Mouse (Mus musculus) liver, embryonic 11.5 days (tissue): ENCODE results near the gene Rnf5. TPM values are rescaled to one million over a fixed set of nuclear protein-coding genes. Genes with fewer than 3 reads are reported as not detected.

Source experiments
- polyA plus RNA-seq: library from polyadenylated mRNA; unstranded; fragments of >200 nt; fragmentation: Nextera tagmentation; extraction: Ambion mirVana; gene quantifications from 2 replicates; pipeline ENCODE4 v1.2.1, GENCODE M21; 2014

Gene Rnf5
- polyA plus RNA-seq, 1 experiment from 2014 or later, result 109 TPM

Other genes starting within 250 kb of the Rnf5 start
- not detected in 2 replicates for gene Btnl2, start 248.9 kb downstream of the Rnf5 start, polyA plus RNA-seq
- gene Btnl1, start 226.6 kb downstream of the Rnf5 start, polyA plus RNA-seq, result not detected in 2 replicates
- gene BC051142, start 204.9 kb downstream of the Rnf5 start, polyA plus RNA-seq, result 0.41 TPM in 1 of 2 replicates, not detected in the other
- gene Btnl4, start 126.4 kb downstream of the Rnf5 start, polyA plus RNA-seq, result not detected in 2 replicates
- not detected in 2 replicates for gene Btnl6, start 86.3 kb downstream of the Rnf5 start, polyA plus RNA-seq
- gene Notch4, start 39.4 kb downstream of the Rnf5 start, polyA plus RNA-seq, result 2.2 and 4.1 TPM in 2 replicates
- 18.5 and 19.8 TPM in 2 replicates for gene Gpsm3, start 13.9 kb downstream of the Rnf5 start, polyA plus RNA-seq
- gene Pbx2, start 12.4 kb downstream of the Rnf5 start, polyA plus RNA-seq, result 10.4 and 11.4 TPM in 2 replicates
- gene Ager, start 5.8 kb downstream of the Rnf5 start, polyA plus RNA-seq, result 1.3 and 1.7 TPM in 2 replicates
- 57.2 and 64.8 TPM in 2 replicates for gene Agpat1, start 572 bp upstream of the Rnf5 start, polyA plus RNA-seq
- 1.2 and 1.6 TPM in 2 replicates for gene Egfl8, start 12.3 kb upstream of the Rnf5 start, polyA plus RNA-seq
- 23.1 and 25.8 TPM in 2 replicates for gene Ppt2, start 24.8 kb upstream of the Rnf5 start, polyA plus RNA-seq
- not detected in 2 replicates for gene Prrt1, start 25.8 kb upstream of the Rnf5 start, polyA plus RNA-seq
- 9.5 and 9.7 TPM in 2 replicates for gene Fkbpl, start 41.1 kb upstream of the Rnf5 start, polyA plus RNA-seq
- gene Atf6b, start 43.5 kb upstream of the Rnf5 start, polyA plus RNA-seq, result 39.9 and 48.5 TPM in 2 replicates
- gene Tnxb, start 66.8 kb upstream of the Rnf5 start, polyA plus RNA-seq, result 0.10 TPM in 1 of 2 replicates, not detected in the other
- 0.13 and 0.23 TPM in 2 replicates for gene C4b, start 140.2 kb upstream of the Rnf5 start, polyA plus RNA-seq
- gene Cyp21a1, start 200.9 kb upstream of the Rnf5 start, polyA plus RNA-seq, result not detected in 2 replicates
- gene Stk19, start 233.3 kb upstream of the Rnf5 start, polyA plus RNA-seq, result 25.1 and 27.1 TPM in 2 replicates
- gene Dxo, start 233.3 kb upstream of the Rnf5 start, polyA plus RNA-seq, result 55.4 and 56.3 TPM in 2 replicates
- 43.7 and 44.8 TPM in 2 replicates for gene Skiv2l, start 246.5 kb upstream of the Rnf5 start, polyA plus RNA-seq
- 108 and 114 TPM in 2 replicates for gene Nelfe, start 246.7 kb upstream of the Rnf5 start, polyA plus RNA-seq